ENCODE assay signal across 8 mouse cellular contexts in genomic region chr1:37639101-37639500, GRCm38 (mm10).
DNase-seq lines count a peak whose midpoint lies in the region; ATAC-seq and TF ChIP-seq lines count a peak whose summit lies in the region.

No protein-coding gene starts in this region.

- no peak overlapping the region for H3K27ac ChIP-seq in CH12.LX (ENCODE audit: insufficient read depth, low read depth)
- no peak overlapping the region for H3K27ac ChIP-seq in brown adipose tissue, adult 24 weeks (replicated peaks; ENCODE audit: low read depth, low read length)
- H3K27ac ChIP-seq in forebrain, embryonic 11.5 days (ENCODE audit: low read depth, low read length): no peak overlapping the region
- no peak overlapping the region for H3K27ac ChIP-seq in heart, embryonic 15.5 days
- no peak overlapping the region for H3K27ac ChIP-seq in liver, embryonic 14.5 days
- H3K27ac ChIP-seq in neural tube, embryonic 13.5 days (replicated peaks): no peak overlapping the region

- no peaks in the 10 kb centered on the region for H3K27me3 ChIP-seq in CH12.LX (replicated peaks)
- no peaks in the 10 kb centered on the region for H3K27me3 ChIP-seq in forebrain, embryonic 11.5 days (ENCODE audit: control insufficient read depth, insufficient read depth, low read length)
- H3K27me3 ChIP-seq in heart, embryonic 15.5 days: no peaks in the 10 kb centered on the region
- no peaks in the 10 kb centered on the region for H3K27me3 ChIP-seq in liver, embryonic 14.5 days (ENCODE audit: control insufficient read depth, insufficient read depth, low read length)
- H3K27me3 ChIP-seq in neural tube, embryonic 13.5 days: no peaks in the 10 kb centered on the region

- peak overlapping the region; percentile 53 for H3K4me2 ChIP-seq in CH12.LX (ENCODE audit: insufficient read depth, low read depth, poor library complexity, severe bottlenecking)
- no peak overlapping the region for H3K4me2 ChIP-seq in forebrain, embryonic 11.5 days (ENCODE audit: low read depth, low read length, severe bottlenecking)
- H3K4me2 ChIP-seq in heart, embryonic 15.5 days: peak overlapping the region; percentile 52
- no peak overlapping the region for H3K4me2 ChIP-seq in liver, embryonic 14.5 days (ENCODE audit: low read depth)
- H3K4me2 ChIP-seq in neural tube, embryonic 13.5 days: peak overlapping the region; percentile 43

- peak; percentile 85 to 88 for TF ChIP-seq CTCF in CH12.LX (conservative IDR thresholded peaks at IDR 0.05 in 1 of 2, IDR thresholded peaks at IDR 0.05 in 1 of 2; ENCODE audit: low read depth in 2 of 2, low read length in 2 of 2)
- TF ChIP-seq CTCF in liver, embryonic 14.5 days (IDR thresholded peaks at IDR 0.05; ENCODE audit: low read depth): peak; percentile 86

- dilution Hi-C loops in CH12.LX (cut with MboI; ENCODE audit: extremely low pct_ligation_motif_present, extremely low pct_unique_long_range_greater_than_20kb, low sequenced_read_pairs): no loop called here

- no peaks in the 10 kb centered on the region for H3K9me3 ChIP-seq in CH12.LX (replicated peaks; ENCODE audit: low read length)
- H3K9me3 ChIP-seq in forebrain, embryonic 11.5 days (ENCODE audit: control insufficient read depth, low read length): no peaks in the 10 kb centered on the region
- no peaks in the 10 kb centered on the region for H3K9me3 ChIP-seq in heart, embryonic 15.5 days (replicated peaks)
- H3K9me3 ChIP-seq in liver, embryonic 14.5 days (ENCODE audit: control insufficient read depth, low read length): no peaks in the 10 kb centered on the region
- no peaks in the 10 kb centered on the region for H3K9me3 ChIP-seq in neural tube, embryonic 13.5 days

- 21% methylated on average over 10 of the region's 10 CpGs for WGBS in forebrain, embryonic 11.5 days
- WGBS in heart, embryonic 15.5 days: 13% methylated on average over 10 of the region's 10 CpGs
- 14% methylated on average over 10 of the region's 10 CpGs for WGBS in liver, embryonic 14.5 days (ENCODE audit: insufficient replicate concordance)
- 10% methylated on average over 10 of the region's 10 CpGs for WGBS in neural tube, embryonic 13.5 days

- H3K4me3 ChIP-seq in CH12.LX (replicated peaks in 1 of 3; ENCODE audit: low read depth in 2 of 3, low read length in 2 of 3, poor library complexity in 1 of 3): no peak overlapping the region
- peak overlapping the region; percentile 36; the same call in 1 of the 2 replicates for H3K4me3 ChIP-seq in brown adipose tissue, adult 24 weeks (ENCODE audit: insufficient read depth, low read depth, low read length)
- no peak overlapping the region for H3K4me3 ChIP-seq in forebrain, embryonic 11.5 days (ENCODE audit: low read depth, low read length)
- no peak overlapping the region for H3K4me3 ChIP-seq in heart, embryonic 15.5 days
- no peak overlapping the region for H3K4me3 ChIP-seq in liver, embryonic 14.5 days (ENCODE audit: insufficient read depth in 1 of 2, low read depth in 2 of 2, low read length in 2 of 2)
- no peak overlapping the region for H3K4me3 ChIP-seq in neural tube, embryonic 13.5 days

- TF ChIP-seq EP300 in CH12.LX (IDR thresholded peaks at IDR 0.05; ENCODE audit: low read length): no peak
- TF ChIP-seq EP300 in liver, embryonic 14.5 days (IDR thresholded peaks at IDR 0.05; ENCODE audit: low read depth): no peak

- ATAC-seq in forebrain, embryonic 11.5 days (replicated peaks; ENCODE audit: low FRiP score): 0 out of 2 replicates have a peak, but pooled peaks have one; percentile 33
- peak; percentile 55; the same call in 1 of the 2 replicates for ATAC-seq in heart, embryonic 15.5 days (replicated peaks; ENCODE audit: insufficient number of reproducible peaks, insufficient read depth, low FRiP score, low read depth)
- peak; percentile 48; the same call in 1 of the 2 replicates for ATAC-seq in liver, embryonic 14.5 days (ENCODE audit: insufficient read depth)
- ATAC-seq in neural tube, embryonic 13.5 days (ENCODE audit: low read depth): peak; percentile 71

- TF ChIP-seq RAD21 in CH12.LX (IDR thresholded peaks at IDR 0.05; ENCODE audit: low read depth, low read length): peak; percentile 59

- DNase-seq in CH12.LX (ENCODE audit: extremely low read depth): peak; percentile 80
- DNase-seq in forebrain, embryonic 11.5 days (ENCODE audit: low spot score): peak; percentile 74
- peak; percentile 77 to 89 for DNase-seq in kidney, postnatal 25 days
- DNase-seq in liver, embryonic 14.5 days (ENCODE audit: low read depth in 3 of 3, low spot score in 3 of 3): peak in 2 of 3 experiments; percentile 31 to 37
- peak; percentile 48 for DNase-seq in telencephalon, adult 2 months (ENCODE audit: low read depth, low spot score)

- in situ Hi-C loops in CH12.LX (cut with MboI; ENCODE audit: low pct_ligation_motif_present, low pct_unique_long_range_greater_than_20kb, low sequenced_read_pairs): loop anchor here (25.0 kb wide), 1 partner anchor 852 kb away; no protein-coding TSS in a partner anchor

- no peak for TF ChIP-seq POLR2A in CH12.LX (IDR thresholded peaks at IDR 0.05; ENCODE audit: low read depth, low read length)

- H3K36me3 ChIP-seq in CH12.LX (replicated peaks in 1 of 2; ENCODE audit: control insufficient read depth in 1 of 2, insufficient read depth in 1 of 2, low read length in 1 of 2): no peaks in the 10 kb centered on the region
- no peaks in the 10 kb centered on the region for H3K36me3 ChIP-seq in forebrain, embryonic 11.5 days (ENCODE audit: control insufficient read depth, insufficient read depth, low read length)
- H3K36me3 ChIP-seq in heart, embryonic 15.5 days: no peaks in the 10 kb centered on the region
- no peaks in the 10 kb centered on the region for H3K36me3 ChIP-seq in liver, embryonic 14.5 days (replicated peaks; ENCODE audit: control insufficient read depth, insufficient read depth, low read depth)
- H3K36me3 ChIP-seq in neural tube, embryonic 13.5 days: no peaks in the 10 kb centered on the region

- H3K9ac ChIP-seq in CH12.LX (ENCODE audit: insufficient read depth, low read depth): no peak overlapping the region
- H3K9ac ChIP-seq in forebrain, embryonic 11.5 days (ENCODE audit: low read length): no peak overlapping the region
- no peak overlapping the region for H3K9ac ChIP-seq in heart, embryonic 15.5 days
- no peak overlapping the region for H3K9ac ChIP-seq in liver, embryonic 14.5 days (replicated peaks)
- H3K9ac ChIP-seq in neural tube, embryonic 13.5 days: no peak overlapping the region

- H3K79me2 ChIP-seq in CH12.LX (replicated peaks; ENCODE audit: control insufficient read depth, extremely low read depth, insufficient read depth, poor library complexity, severe bottlenecking): no peaks in the 10 kb centered on the region

- peaks cover 3 to 27% of the 10 kb centered on the region in 2 experiments for H3K4me1 ChIP-seq in CH12.LX (ENCODE audit: control insufficient read depth in 1 of 2, insufficient read depth in 2 of 2)
- H3K4me1 ChIP-seq in brown adipose tissue, adult 24 weeks (ENCODE audit: control insufficient read depth, insufficient read depth, insufficient read length, low read length): no peaks in the 10 kb centered on the region
- no peaks in the 10 kb centered on the region for H3K4me1 ChIP-seq in forebrain, embryonic 11.5 days (replicated peaks; ENCODE audit: control insufficient read depth, insufficient read depth, low read length)
- no peaks in the 10 kb centered on the region for H3K4me1 ChIP-seq in heart, embryonic 15.5 days (replicated peaks)
- H3K4me1 ChIP-seq in liver, embryonic 14.5 days (replicated peaks; ENCODE audit: control insufficient read depth in 2 of 2, insufficient read depth in 2 of 2, low read length in 1 of 2): peaks cover 0 to 2% of the 10 kb centered on the region in 2 experiments; a peak in 1 of 4 replicates
- H3K4me1 ChIP-seq in neural tube, embryonic 13.5 days (replicated peaks): peaks cover 10% of the 10 kb centered on the region

TF ChIP-seq in CH12.LX, 34 proteins besides CTCF, POLR2A, EP300 and RAD21:
- TF ChIP-seq ZNF384 (IDR thresholded peaks at IDR 0.05; ENCODE audit: low read depth, low read length) (no peak), SIN3A (IDR thresholded peaks at IDR 0.05; ENCODE audit: low read length) (peak; percentile 76; the same call in 1 of the 2 replicates), ETS1 (conservative IDR thresholded peaks at IDR 0.05; ENCODE audit: low read depth, low read length) (peak; percentile 51), PAX5 (IDR thresholded peaks at IDR 0.05; ENCODE audit: low read length) (no peak), MXI1 (IDR thresholded peaks at IDR 0.05; ENCODE audit: low read depth, low read length) (peak; percentile 64; the same call in 1 of the 2 replicates), MYC (IDR thresholded peaks at IDR 0.05; ENCODE audit: low read depth, low read length) (0 out of 2 replicates have a peak, but pooled peaks have one; percentile 47), SMC3 (IDR thresholded peaks at IDR 0.05; ENCODE audit: low read depth, low read length) (peak; percentile 86), ZC3H11A (IDR thresholded peaks at IDR 0.05; ENCODE audit: low read depth, low read length) (peak; percentile 44)

Comparison
In these comparisons a context has a peak if more than half of its experiments do, and no peak if none do; other contexts are left out.
1. H3K4me2 ChIP-seq: peak in CH12.LX (single experiment), heart, embryonic 15.5 days (single experiment) and neural tube, embryonic 13.5 days (single experiment); none in forebrain, embryonic 11.5 days (single experiment) and liver, embryonic 14.5 days (single experiment).
2. Peak in every context shown above with its lines, with median percentiles within 50 percentile points of each other: DNase-seq and ATAC-seq.